Mouse (Mus musculus): ENCODE measurements around the gene Csnk2b. TPM values are rescaled to one million over a fixed set of nuclear protein-coding genes. Genes with fewer than 3 reads are reported as not detected.

The Csnk2b gene
- polyA plus RNA-seq, 1 experiment from 2014 or later, result 353 TPM

DNA sequence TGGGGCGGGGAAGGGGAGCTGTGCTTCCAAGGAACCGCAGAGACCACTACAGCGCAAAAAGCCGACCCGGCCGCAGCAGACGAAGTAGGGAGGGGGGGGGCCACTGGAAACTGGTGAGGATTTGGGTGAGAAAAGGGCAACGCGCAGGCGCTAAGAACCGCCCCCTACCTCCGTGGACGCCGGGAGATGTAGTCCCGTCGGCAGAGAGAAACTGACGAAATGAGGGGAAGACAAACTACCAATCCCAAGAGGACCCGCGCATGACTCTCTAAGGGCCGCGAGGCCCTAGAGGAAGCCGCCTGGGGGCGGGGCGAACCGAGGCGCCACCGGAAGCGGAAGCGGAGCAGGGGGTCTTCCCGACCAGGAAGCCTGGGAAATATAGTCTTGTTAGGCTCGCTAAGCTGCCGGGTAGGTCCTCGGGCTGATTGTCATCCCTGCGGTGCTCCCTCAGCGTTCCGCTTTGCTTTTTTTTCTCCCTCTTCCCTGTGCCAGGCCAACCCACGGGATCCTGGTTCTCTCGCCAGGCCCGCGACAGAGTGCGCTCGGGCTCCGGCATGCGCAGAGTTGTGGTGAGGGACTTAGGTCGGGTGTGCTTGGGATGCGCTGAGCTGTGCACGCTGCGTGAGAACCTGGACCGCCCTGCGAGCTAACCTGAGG is 582 bp downstream of the Csnk2b start, which contains the start of gene Gpank1:
TSS of gene Gpank1 (plus strand) at position 313 of the 657 bp plus-strand sequence.
- DNase-seq (ENCODE audit: low spot score), result peak; percentile 99

DNA sequence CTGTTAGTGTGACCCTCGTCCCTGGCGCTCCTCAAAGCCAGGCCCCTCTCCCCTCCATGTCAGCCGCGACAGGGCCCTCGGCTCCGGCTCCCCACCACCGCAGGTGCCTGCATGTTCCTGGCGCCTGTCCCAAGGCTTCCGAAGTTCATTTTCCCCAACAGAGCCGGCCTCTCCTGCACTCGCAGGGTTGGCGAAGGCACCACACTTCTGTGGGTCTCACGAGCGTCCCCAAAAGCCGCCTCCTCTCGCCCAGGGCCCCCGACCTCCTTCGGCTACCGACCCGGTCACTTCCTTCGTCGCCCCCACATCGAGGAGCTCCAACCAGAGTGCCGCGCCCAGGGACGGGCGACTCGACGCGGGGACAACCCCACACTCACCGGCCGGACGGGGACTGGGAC is 1.1 kb downstream of the Csnk2b start:
- no peak for DNase-seq (ENCODE audit: low spot score)

DNA sequence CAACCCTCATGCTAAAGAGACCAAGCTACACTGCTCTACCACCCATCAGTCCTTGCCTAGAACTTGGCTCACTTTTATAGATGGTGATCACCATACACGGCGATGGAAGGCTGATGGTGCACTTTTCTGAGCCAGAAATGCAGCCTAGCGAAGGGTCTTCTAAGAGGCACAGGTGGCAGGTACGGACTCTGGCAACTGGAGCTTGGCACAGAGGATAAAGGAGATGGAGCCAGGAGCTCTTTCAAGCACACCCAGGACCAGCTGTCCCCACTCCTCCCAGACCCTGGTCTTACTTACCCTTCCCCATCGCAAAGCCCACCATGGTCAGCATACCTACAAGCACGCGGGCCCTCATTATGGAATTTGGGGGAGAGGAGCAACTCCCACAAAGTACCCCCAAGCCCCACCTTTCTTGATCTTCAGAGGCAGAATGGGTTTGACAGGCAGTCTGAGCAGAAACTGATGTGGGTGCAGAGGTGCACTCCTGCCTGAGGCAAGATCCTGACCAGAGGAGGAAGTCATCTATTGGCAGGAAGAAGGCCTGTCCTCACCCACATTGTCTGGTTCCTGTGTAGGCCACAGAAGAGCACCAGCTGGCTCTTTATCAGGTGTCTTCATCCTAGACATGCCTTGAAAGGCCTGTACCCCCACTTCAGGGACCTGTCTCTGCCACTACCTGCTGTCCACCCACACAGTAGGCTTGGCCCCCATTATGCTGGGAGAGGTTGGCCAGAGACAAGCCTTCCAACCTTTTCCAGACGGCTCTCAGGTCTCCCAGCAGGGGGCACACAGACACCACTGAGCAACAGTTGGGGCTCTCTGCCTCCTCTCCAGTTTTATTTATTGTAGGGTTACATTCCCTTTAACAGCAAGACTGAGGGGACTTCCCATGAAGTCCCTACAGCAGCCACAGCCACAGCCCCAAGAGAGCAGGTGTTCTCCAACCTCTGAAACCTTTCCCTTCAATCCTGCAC is 6.5 kb downstream of the Csnk2b start, which contains the start of gene Ly6g5b:
TSS of gene Ly6g5b (minus strand) at position 383 of the 974 bp plus-strand sequence.
- peak; percentile 38 for DNase-seq (ENCODE audit: low spot score)

DNA sequence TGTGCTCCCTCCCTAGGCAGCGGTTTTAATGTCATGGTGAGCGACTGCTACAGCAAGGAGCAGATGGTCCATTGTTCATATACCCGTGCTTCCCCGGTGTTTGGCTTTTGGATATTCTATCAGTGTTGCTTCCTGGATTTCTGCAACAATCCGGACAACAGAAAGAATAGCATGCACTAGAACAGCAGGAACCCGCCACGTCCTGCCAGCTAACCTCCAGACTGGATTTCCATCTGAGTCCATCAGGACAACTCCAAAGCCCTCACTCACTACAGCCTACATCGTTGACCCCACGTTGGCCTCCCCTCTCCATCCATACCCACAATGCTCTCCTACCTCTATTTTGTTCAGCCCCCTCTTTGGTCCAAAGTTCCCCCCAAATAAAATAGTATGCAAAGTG is 10.1 kb downstream of the Csnk2b start:
- DNase-seq (ENCODE audit: low spot score), result no peak

DNA sequence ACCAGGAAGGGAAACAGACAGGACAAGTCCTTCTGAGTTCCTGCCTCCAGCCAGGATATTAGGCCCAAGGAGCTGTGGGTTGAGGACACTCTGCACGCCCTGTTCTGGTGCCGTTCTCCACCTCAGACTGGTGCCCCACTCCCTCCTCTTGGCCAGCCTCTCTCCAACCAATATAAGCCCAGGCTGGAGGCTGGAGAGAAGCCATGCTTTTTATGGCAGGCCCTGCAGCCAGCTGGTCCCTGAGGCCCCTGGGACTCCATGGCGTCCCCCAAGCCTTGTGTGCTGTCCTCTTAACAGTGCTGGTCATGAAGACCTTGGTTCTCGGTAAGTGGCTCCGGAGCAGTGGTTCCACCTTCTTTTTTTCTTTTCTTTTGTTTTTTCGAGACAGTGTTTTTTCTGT is 13.8 kb downstream of the Csnk2b start, which contains the start of gene Ly6g5c:
TSS of gene Ly6g5c (plus strand) at position 183 of the 400 bp plus-strand sequence.
- no peak for DNase-seq (ENCODE audit: low spot score)

DNA sequence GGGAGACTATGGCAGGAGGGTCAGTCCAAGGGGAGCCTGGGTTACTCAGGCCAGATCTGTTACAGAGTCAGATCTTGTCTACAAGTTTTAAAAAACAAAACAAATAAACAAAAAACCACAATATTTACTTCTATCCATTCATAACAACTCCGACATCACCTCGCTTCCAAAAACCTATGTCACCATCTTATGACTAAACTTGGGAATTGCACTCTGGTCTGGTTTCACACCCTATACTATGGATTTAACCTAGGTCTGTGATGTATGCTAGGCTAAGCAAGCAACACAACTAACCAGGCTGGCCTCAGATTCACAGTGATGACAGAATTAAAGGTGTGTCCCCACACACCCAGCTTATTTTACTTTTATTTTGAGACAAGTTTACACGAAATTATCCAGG is 15.3 kb downstream of the Csnk2b start:
- no peak for DNase-seq (ENCODE audit: low spot score)

DNA sequence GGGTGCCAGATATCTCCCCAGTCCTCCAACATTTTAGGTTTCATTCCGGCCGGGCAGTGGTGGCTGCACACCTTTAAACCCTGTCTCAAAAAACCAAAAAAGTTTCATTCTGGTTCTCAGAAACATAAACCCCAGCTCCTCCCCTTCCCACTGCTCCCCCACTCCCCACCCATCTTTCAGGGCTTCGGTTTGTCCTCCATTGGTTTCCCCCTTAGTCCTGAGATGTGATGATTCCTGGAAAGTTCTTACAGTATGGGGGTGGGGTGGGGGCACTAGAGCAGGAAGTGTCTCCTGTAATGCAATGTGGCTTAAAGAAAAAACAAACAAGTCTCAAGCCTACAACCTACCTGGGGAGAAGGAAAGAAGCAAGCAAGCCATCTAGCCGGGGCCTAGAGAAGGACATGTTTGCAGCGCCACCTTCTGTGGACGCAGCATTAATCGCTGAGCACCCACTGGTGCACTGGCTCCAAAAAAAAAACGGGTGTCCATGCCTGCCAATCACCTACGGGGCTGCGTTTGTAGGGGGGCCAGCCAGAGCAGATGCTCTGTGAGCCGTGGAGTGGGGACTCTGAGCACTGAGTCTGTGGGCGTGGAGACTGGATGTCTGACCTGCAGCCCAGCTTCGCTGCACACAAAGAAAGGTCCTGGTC is 16.0 kb downstream of the Csnk2b start:
- peak; percentile 40 for DNase-seq (ENCODE audit: low spot score)

DNA sequence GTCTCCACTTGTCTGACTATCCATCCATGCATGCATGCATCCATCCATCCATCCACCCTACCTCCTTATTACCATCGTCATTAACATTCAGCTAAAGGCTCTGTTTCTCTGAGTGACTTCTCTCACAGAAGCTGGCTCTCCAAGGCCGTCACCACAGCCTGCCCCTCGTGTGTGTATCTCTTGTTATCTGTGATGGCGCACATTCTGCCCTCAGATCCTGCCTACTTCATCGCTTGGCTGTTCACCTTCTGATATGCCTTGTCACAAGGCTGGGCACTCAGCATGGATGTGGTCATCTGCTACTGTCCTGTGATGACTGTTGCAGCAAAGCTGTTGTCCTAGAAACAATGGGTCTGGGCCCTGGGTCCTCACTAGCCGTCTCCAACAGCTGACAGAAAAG is 17.1 kb downstream of the Csnk2b start:
- no peak for DNase-seq (ENCODE audit: low spot score)

DNA sequence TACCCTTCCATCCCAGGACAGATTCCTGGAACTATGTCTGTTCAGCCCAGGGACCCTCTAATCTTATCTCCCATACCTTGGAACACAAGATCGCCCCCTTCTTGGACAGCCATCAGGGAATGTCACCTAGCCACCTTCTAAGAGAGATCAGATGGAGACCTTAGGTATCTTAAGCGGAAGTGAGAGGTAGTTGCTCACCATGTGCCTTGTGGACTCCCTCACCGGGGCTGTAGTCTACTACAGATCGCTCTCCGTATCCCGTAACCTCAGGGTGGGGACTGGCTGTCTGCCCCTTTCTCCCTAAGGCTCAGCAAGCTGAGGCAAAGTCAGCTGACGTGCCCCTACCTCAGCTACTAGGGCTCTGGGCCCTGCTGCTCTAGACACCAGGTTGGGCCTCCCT is 17.8 kb downstream of the Csnk2b start:
- no peak for DNase-seq (ENCODE audit: low spot score)

DNA sequence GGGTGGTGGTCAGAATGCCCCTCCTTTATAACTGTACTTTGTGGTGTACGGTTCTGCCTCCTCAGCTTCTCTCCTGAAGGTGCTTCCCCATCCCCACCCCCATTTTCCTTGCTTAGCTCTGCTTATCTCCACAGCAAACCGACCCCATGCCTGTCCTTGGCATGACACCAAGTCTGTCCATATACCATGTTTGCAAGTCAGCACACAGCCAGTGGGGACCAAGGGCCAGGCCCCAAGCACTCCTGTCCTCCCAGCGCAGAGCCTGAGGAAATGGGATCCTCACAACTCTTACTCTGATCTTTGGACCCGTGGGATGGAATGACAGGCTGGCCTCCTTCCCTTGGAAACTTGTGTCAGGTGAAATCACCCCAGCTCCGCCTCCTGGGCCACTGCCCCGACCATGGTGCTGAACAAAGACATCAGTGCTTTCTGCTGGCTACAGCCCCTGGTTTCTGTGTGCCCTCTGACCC is 18.6 kb downstream of the Csnk2b start:
- DNase-seq (ENCODE audit: low spot score), result no peak

DNA sequence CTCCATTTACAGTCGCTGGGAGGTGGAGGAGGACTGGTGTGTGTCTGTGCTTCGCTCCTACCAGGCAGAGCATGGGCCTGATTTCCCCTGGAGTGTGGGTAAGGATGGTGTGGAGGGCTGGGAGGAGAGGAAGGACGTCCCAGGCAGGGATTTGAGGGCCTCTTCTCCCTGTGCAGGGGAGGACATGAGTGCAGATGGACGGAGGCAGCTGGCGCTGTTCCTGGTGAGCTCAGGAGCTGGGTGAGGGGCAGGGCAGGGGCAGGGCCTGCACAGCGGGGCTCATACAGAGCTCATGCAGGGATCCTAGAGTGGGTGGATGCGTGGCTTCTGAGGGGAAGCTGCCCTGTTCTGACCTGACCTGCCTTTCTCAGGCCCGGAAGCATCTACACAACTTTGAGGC is 19.6 kb downstream of the Csnk2b start:
- no peak for DNase-seq (ENCODE audit: low spot score)

DNA sequence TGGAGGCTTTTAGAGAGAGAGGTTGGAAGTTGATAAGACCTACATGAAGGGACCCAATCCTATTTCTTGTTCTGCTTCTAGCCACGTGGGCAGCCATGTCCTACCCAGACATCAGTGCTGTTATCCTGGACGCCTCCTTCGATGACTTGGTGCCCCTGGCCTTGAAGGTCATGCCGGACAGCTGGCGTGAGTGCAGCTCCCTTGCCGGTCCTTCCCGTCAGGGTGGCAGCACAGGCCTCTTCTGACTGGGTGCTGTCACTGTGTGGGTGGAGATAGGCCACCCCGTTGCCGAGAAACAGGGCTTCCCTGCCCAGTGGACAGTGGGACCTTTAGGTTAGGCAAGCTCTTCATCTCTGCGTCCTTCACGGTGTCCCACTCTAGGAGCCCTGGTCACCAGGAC is 20.7 kb downstream of the Csnk2b start:
- no peak for DNase-seq (ENCODE audit: low spot score)

DNA sequence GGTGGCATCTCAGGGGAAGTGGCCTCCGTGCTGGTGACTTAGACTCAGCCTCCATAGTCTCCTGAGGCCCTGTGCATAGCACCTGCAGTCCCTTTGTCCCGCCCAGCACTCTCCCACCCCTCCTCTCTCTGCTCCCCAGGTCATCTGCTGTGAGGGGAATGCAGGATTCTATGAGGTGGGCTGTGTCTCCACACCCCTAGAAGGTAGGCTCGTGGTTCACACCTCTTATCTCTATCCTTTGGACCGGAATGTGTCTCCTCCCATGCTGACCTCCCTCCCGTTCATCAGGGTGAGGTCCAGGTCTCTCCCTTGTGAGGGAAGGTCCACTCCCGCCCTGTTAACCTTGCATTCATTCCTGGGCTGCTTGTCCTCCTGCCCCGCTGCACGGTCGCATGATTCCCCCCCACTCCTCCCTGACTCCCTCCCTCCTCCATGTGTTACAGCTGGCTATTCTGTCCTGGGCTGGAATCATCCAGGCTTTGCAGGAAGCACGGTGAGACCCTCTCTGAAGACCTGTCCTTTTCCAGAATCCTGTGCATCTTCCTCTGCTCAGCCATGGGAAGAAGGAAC is 21.6 kb downstream of the Csnk2b start:
- no peak for DNase-seq (ENCODE audit: low spot score)

DNA sequence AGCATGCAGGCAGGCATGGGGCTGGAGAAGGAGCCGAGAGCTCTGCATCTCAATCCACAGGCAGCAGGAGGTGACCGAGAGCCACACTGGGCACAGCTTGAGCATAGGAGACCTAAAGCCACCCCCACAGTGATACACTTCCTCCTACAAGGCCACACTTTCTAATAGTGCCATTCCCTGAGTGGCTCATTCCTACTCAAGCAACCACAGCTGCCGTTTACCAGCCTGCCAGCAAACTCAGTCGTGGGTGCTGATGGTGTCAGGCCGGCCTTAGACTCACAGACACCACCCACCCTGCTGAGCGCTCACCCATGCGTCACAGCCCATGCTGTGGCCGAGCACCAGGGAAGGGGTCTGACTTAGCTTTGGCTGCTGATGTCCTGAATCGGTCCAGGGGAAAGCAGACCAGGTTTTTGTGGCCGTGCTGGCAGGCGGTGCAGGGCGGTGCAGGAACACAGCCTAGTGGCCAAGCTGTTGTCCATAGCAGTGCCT is 24.6 kb downstream of the Csnk2b start:
- DNase-seq (ENCODE audit: low spot score), result no peak

DNA sequence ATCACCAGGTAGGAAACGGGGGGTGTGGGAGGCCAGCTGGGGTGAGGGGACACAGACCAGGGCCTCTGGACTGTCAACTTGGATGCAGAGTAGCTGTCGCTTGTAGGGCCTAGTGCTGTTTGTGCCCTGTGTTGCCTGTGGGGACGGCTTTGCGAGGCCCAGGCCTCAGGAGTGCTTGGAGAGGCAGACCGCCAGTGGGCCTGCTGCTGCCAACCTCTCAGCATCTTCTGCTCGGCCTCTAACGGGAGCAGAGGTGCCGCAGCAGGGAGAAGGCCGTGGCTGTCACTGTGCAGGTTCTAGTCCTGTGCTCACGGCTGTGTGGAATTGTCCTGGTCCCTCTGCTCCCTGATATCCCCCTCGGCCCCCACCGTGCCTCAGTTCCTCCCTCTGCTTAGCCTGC is 25.3 kb downstream of the Csnk2b start:
- no peak for DNase-seq (ENCODE audit: low spot score)

DNA sequence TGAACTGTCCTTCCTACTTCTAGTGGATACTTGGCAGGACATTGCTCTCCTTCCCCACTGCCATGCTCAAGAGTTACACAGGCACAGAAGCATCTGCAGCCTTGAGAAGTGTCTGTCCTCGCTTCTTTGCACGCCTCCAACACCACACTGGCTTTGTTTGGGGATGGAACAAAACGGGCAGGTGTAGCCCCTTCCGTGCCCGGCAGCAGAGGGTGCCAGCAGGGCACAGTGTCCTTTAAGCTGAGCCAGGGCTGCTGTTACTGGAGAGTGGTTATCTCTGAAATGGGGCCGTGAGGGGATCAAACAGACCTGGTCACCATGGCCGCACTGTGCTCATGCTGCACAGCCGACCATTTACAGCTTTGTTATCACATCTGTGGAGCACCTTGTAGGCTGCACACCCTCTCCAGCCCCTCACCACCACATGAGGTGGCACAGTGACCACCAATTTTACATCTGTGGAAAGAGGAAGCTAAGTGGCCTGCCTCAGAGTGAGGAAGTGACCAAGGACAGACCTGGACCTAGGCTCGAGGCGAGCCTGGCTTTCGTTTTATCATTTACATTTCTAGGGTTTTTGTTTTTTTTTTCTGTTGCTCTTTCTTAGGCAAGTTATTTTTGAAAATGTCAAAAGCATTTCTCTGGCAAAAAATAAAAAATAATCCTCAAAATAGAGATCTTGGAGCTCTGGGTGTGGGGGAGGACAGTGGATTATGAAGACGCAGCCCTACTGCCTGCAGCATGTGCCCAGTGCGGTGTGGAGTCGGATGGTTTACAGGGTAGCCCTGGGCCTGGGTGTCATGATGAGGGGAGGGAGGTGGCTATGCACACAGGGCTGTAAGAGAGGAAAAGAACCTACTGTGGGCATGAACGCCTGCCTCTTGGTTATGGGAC is 27.1 kb downstream of the Csnk2b start:
- no peak for DNase-seq (ENCODE audit: low spot score)

DNA sequence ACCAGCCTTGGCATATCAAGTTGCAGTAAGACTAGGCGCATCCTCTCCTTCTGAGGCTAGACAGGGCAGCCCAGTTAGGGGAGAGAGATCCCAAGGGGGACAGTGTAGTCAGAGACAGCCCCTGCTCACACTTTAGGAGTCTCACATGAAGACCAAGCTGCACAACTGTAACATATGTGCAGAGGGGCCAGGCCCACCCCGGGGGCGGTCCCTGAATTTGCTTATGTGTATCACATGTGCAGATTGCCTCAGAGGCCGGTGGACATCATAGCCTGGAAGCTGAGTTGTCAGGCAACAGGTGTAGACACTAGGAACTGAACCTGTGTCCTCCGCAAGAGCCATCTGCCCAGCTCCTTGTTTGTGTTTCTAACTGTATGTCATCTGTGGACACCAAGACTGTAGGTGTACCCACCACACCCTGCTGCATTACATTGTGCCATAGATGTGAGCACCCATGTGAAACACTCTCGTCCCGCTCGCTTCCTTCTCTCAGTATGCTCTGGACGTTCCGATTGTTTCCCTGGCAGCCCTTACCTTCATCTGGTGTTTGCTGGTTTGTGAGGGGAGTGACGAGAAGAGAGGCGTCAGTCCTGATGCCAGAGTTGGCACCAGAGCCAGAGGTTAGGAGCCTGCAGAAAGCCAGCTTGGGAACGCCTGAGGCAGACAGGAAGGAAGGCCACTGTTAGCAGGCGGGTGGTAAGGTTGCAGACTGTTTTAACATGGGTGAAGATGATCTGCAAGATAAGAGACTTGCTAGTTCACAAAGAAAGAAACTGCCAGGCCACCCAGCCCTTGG is 29.3 kb downstream of the Csnk2b start:
- no peak for DNase-seq (ENCODE audit: low spot score)

DNA sequence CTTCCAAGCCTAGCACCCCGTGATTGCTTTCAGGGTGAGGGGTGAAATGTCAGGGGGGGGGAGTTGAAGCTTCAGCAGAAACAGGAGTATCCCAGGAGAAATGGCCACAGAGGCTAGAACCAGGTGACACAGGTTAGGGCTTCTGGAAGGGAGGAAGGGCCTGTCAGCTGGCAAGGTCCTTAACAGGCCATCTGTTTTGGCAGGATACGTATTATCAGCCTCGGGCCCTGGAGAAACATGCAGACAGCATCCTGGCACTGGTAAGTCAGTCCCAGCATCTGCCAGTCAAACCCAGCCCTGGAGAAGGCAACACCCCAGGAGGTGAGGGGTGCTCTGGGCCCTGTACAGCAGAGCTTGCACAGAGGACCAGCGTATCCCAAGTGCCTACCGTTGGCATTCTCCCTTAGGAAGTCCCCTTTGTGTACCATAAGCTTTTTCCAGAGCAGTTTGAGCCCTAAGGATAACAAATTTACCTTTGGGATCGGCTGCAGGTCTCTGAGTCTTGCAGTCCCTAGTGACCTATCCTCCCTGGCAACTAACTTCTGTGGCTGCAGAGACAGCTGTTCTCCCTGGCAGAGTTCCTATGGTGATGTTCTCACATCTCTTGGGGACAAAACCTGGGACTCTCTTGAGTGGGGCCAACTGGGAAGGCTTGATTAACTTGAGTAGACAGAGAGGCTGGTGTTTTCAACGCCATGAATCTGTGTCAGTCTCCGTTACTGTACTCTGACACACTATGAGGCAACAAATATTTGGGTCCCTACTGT is 31.5 kb downstream of the Csnk2b start:
- no peak for DNase-seq (ENCODE audit: low spot score)

All from thymus, postnatal 0 days (tissue).